Mouse (Mus musculus): ENCODE measurements at regions not wholly inside any gene's neighbourhood (a gene's known extent, or its start where the extent isn't known, plus 50 kb on each side); places are given as distances from the start of the nearest gene placed in this dataset.

GRCm38 (mm10) chr11:26961336-26961980 lies 367.7 kb upstream of the Vrk2 start:
- Histone ChIP-seq H3K36me3 (ENCODE audit: control insufficient read depth, insufficient read depth, low read length) (no peaks in the 10 kb centered on the region), H3K9ac (ENCODE audit: low read depth, low read length) (no peak overlapping the region), H3K9me3 (replicated peaks; ENCODE audit: control insufficient read depth, low read length) (no peaks in the 10 kb centered on the region), H3K27me3 (ENCODE audit: control insufficient read depth, insufficient read depth, low read length) (no peaks in the 10 kb centered on the region; the same call in 1 of the 2 replicates), H3K4me3 (ENCODE audit: low read depth, low read length) (no peak overlapping the region), H3K27ac (ENCODE audit: low read depth, low read length) (no peak overlapping the region), H3K4me2 (peak overlapping the region; percentile 47; the same call in 1 of the 2 replicates), H3K4me1 (ENCODE audit: control insufficient read depth, insufficient read depth, low read length) (peaks cover 6% of the 10 kb centered on the region; the same call in 1 of the 2 replicates)
- WGBS (ENCODE audit: insufficient replicate concordance): 14% methylated on average over 5 of the region's 5 CpGs
- peak; percentile 83 for ATAC-seq (replicated peaks; ENCODE audit: insufficient number of reproducible peaks, low FRiP score, low TSS enrichment)

DNA sequence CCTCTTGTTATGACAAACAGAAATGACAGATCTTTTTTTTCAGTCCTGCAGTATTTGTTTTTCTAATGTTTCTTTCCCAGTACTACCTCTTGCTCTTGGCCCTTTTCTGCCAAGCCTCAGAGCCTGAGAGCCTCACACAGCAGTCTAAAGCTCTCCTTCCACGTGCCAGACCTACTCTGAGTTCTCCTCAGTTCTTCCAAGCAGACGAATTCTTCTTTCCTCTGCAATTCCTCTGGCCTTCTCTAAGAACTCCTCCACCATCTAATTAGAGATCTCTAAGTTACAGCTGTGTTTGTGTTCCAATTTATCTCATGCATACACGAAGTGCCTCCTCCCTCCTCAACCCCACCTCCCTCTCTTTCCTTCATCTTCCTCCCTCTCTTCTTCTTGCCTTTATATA lies 362.4 kb upstream of the Vrk2 start:
- Histone ChIP-seq H3K4me2 (no peak overlapping the region), H3K36me3 (ENCODE audit: control insufficient read depth, insufficient read depth, low read length) (no peaks in the 10 kb centered on the region), H3K9ac (ENCODE audit: low read depth, low read length) (no peak overlapping the region), H3K4me3 (ENCODE audit: low read depth, low read length) (no peak overlapping the region), H3K4me1 (ENCODE audit: control insufficient read depth, insufficient read depth, low read length) (no peaks in the 10 kb centered on the region), H3K9me3 (replicated peaks; ENCODE audit: control insufficient read depth, low read length) (no peaks in the 10 kb centered on the region), H3K27me3 (ENCODE audit: control insufficient read depth, insufficient read depth, low read length) (no peaks in the 10 kb centered on the region; the same call in 1 of the 2 replicates), H3K27ac (ENCODE audit: low read depth, low read length) (no peak overlapping the region)
- ATAC-seq (replicated peaks; ENCODE audit: insufficient number of reproducible peaks, low FRiP score, low TSS enrichment): no peak
- WGBS (ENCODE audit: insufficient replicate concordance): 60% methylated on average over 3 of the region's 3 CpGs

- no peak overlapping the region for H3K4me3 ChIP-seq (ENCODE audit: low read depth, low read length)
- H3K9ac ChIP-seq (ENCODE audit: low read depth, low read length): no peak overlapping the region
- no peaks in the 10 kb centered on the region for H3K27me3 ChIP-seq (ENCODE audit: control insufficient read depth, insufficient read depth, low read length)
- no peaks in the 10 kb centered on the region for H3K4me1 ChIP-seq (ENCODE audit: control insufficient read depth, insufficient read depth, low read length)
- no peak overlapping the region for H3K4me2 ChIP-seq
- H3K9me3 ChIP-seq (replicated peaks; ENCODE audit: control insufficient read depth, low read length): no peaks in the 10 kb centered on the region
- 37% methylated on average over 3 of the region's 3 CpGs for WGBS (ENCODE audit: insufficient replicate concordance)
- no peaks in the 10 kb centered on the region for H3K36me3 ChIP-seq (ENCODE audit: control insufficient read depth, insufficient read depth, low read length)
- no peak overlapping the region for H3K27ac ChIP-seq (ENCODE audit: low read depth, low read length)
- ATAC-seq (replicated peaks; ENCODE audit: insufficient number of reproducible peaks, low FRiP score, low TSS enrichment): no peak
Measured at GRCm38 (mm10) chr11:26931766-26932165, 338.0 kb upstream of the Vrk2 start.

- H3K4me3 ChIP-seq (ENCODE audit: low read depth, low read length): no peak overlapping the region
- no peaks in the 10 kb centered on the region for H3K27me3 ChIP-seq (ENCODE audit: control insufficient read depth, insufficient read depth, low read length)
- H3K4me1 ChIP-seq (ENCODE audit: control insufficient read depth, insufficient read depth, low read length): no peaks in the 10 kb centered on the region
- no peak for ATAC-seq (replicated peaks; ENCODE audit: insufficient number of reproducible peaks, low FRiP score, low TSS enrichment)
- no peak overlapping the region for H3K4me2 ChIP-seq
- H3K9ac ChIP-seq (ENCODE audit: low read depth, low read length): no peak overlapping the region
- H3K9me3 ChIP-seq (replicated peaks; ENCODE audit: control insufficient read depth, low read length): no peaks in the 10 kb centered on the region
- H3K27ac ChIP-seq (ENCODE audit: low read depth, low read length): no peak overlapping the region
- H3K36me3 ChIP-seq (ENCODE audit: control insufficient read depth, insufficient read depth, low read length): no peaks in the 10 kb centered on the region
- whole genome bisulfite sequencing (ENCODE audit: insufficient replicate concordance): 71% methylated on average over 3 of the region's 3 CpGs
Measured at GRCm38 (mm10) chr11:26907099-26907498, 313.3 kb upstream of the Vrk2 start.

DNA sequence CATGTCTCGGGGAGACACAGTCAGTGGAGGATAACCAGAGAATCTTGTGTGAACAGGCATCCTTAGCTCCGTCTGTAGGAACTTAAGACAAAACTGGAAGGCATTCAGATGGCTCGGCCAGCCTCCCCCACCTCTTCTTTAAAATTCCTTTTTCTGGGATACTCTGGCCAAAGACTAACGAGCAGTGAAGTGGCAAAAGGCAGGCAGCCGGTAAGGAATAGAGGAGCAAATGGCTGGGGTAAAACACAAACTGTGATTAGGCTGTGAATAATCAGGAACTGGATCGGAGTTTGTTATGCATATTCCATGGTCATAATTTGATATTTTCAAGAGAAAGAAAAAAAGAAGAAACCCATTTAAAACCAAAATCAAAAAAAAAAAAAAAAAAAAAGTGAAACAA lies 287.8 kb upstream of the Vrk2 start:
- Histone ChIP-seq H3K27ac (ENCODE audit: low read depth, low read length) (no peak overlapping the region), H3K9me3 (replicated peaks; ENCODE audit: control insufficient read depth, low read length) (no peaks in the 10 kb centered on the region), H3K4me2 (no peak overlapping the region), H3K36me3 (ENCODE audit: control insufficient read depth, insufficient read depth, low read length) (no peaks in the 10 kb centered on the region), H3K4me1 (ENCODE audit: control insufficient read depth, insufficient read depth, low read length) (no peaks in the 10 kb centered on the region), H3K4me3 (ENCODE audit: low read depth, low read length) (no peak overlapping the region), H3K27me3 (ENCODE audit: control insufficient read depth, insufficient read depth, low read length) (no peaks in the 10 kb centered on the region), H3K9ac (ENCODE audit: low read depth, low read length) (no peak overlapping the region)
- no peak for ATAC-seq (replicated peaks; ENCODE audit: insufficient number of reproducible peaks, low FRiP score, low TSS enrichment)
- WGBS (ENCODE audit: insufficient replicate concordance): 48% methylated on average over 6 of the region's 6 CpGs
